Mouse (Mus musculus): ENCODE data around the gene Wscd1. TPM values are rescaled to one million over a fixed set of nuclear protein-coding genes. Genes with fewer than 3 reads are reported as not detected.

Gene Wscd1
- 10 to 100 TPM; 61.4 to 71.4 TPM for total RNA-seq (2021)

- intact Hi-C loops (cut with DNase I), result loop anchor here (5.0 kb wide), 2 partner anchors 273 to 402 kb away; no protein-coding TSS in a partner anchor
- DNase-seq, result peak; percentile 64
Observed at GRCm38 (mm10) chr11:71749671-71750070, at the start of gene Wscd1. TSS of gene Wscd1 (plus strand) at chr11:71749920.

GRCm38 (mm10) chr11:71728066-71728465, 21.7 kb upstream of the Wscd1 start:
- intact Hi-C loops (cut with DNase I), result no loop called here
- DNase-seq, result no peak

GRCm38 (mm10) chr11:71729287-71729686, 20.4 kb upstream of the Wscd1 start:
- no peak for DNase-seq
- intact Hi-C loops (cut with DNase I), result no loop called here

- DNase-seq, result no peak
- intact Hi-C loops (cut with DNase I), result no loop called here
Observed at GRCm38 (mm10) chr11:71733771-71734170, 15.9 kb upstream of the Wscd1 start.

- intact Hi-C loops (cut with DNase I), result no loop called here
- no peak for DNase-seq
Observed at GRCm38 (mm10) chr11:71737106-71737505, 12.6 kb upstream of the Wscd1 start.

GRCm38 (mm10) chr11:71738501-71739045, 11.1 kb upstream of the Wscd1 start:
- intact Hi-C loops (cut with DNase I), result no loop called here
- no peak for DNase-seq

- DNase-seq, result peak; percentile 69
- intact Hi-C loops (cut with DNase I), result no loop called here
Observed at GRCm38 (mm10) chr11:71745875-71746274, 3.8 kb upstream of the Wscd1 start.

- DNase-seq, result no peak
- intact Hi-C loops (cut with DNase I), result no loop called here
Observed at GRCm38 (mm10) chr11:71747719-71748118, 2.0 kb upstream of the Wscd1 start.

- intact Hi-C loops (cut with DNase I), result loop anchor here (5.0 kb wide), 2 partner anchors 272 to 403 kb away; no protein-coding TSS in a partner anchor
- peak; percentile 73 for DNase-seq
Observed at GRCm38 (mm10) chr11:71750534-71751173, 934 bp downstream of the Wscd1 start.

GRCm38 (mm10) chr11:71751174-71751611, 1.5 kb downstream of the Wscd1 start:
- intact Hi-C loops (cut with DNase I), result loop anchor here (5.0 kb wide), 2 partner anchors 271 to 404 kb away; no protein-coding TSS in a partner anchor
- peak; percentile 41 for DNase-seq

GRCm38 (mm10) chr11:71751689-71752088, 2.0 kb downstream of the Wscd1 start:
- no peak for DNase-seq

GRCm38 (mm10) chr11:71752626-71753025, 2.9 kb downstream of the Wscd1 start:
- intact Hi-C loops (cut with DNase I), result loop anchor here (5.0 kb wide), 2 partner anchors 270 to 405 kb away; no protein-coding TSS in a partner anchor
- peak; percentile 38 for DNase-seq

More at GRCm38 (mm10) chr11:71751689-71752088, 2.0 kb downstream of the Wscd1 start:
- intact Hi-C loops (cut with DNase I), result loop anchor here (5.0 kb wide), 2 partner anchors 271 to 404 kb away; no protein-coding TSS in a partner anchor

GRCm38 (mm10) chr11:71755115-71755514, 5.4 kb downstream of the Wscd1 start:
- intact Hi-C loops (cut with DNase I), result no loop called here

GRCm38 (mm10) chr11:71756325-71756724, 6.6 kb downstream of the Wscd1 start:
- no peak for DNase-seq
- intact Hi-C loops (cut with DNase I), result no loop called here

More at GRCm38 (mm10) chr11:71755115-71755514, 5.4 kb downstream of the Wscd1 start:
- DNase-seq, result no peak

GRCm38 (mm10) chr11:71758211-71759110, 8.7 kb downstream of the Wscd1 start:
- intact Hi-C loops (cut with DNase I), result no loop called here

GRCm38 (mm10) chr11:71760991-71761390, 11.3 kb downstream of the Wscd1 start:
- intact Hi-C loops (cut with DNase I), result no loop called here
- no peak for DNase-seq

More at GRCm38 (mm10) chr11:71758211-71759110, 8.7 kb downstream of the Wscd1 start:
- DNase-seq, result peak; percentile 83

GRCm38 (mm10) chr11:71763154-71763553, 13.4 kb downstream of the Wscd1 start:
- intact Hi-C loops (cut with DNase I), result no loop called here
- peak; percentile 91 for DNase-seq

- intact Hi-C loops (cut with DNase I), result no loop called here
- peak; percentile 75 for DNase-seq
Observed at GRCm38 (mm10) chr11:71763651-71764275, 14.0 kb downstream of the Wscd1 start.

GRCm38 (mm10) chr11:71764743-71765142, 15.0 kb downstream of the Wscd1 start:
- intact Hi-C loops (cut with DNase I), result no loop called here
- no peak for DNase-seq

- DNase-seq, result no peak
- intact Hi-C loops (cut with DNase I), result no loop called here
Observed at GRCm38 (mm10) chr11:71765335-71765734, 15.6 kb downstream of the Wscd1 start.
